22 mouse cellular contexts compared by ENCODE assay signal in genomic region chr6:127987374-127987773, GRCm38 (mm10).
DNase-seq lines count a peak whose midpoint lies in the region; ATAC-seq and TF ChIP-seq lines count a peak whose summit lies in the region.
"Had no signal": no experiment of that assay in that cellular context is flagged by ENCODE, and none has a peak within 500 bp of the region (broad histone marks: within the 10 kb centered on the region; RNA-seq: fewer than 3 reads in every experiment).

No protein-coding gene starts in this region.

- peak overlapping the region; percentile 96 for H3K27ac ChIP-seq in heart, embryonic 13.5 days (replicated peaks)
- no peak overlapping the region for H3K27ac ChIP-seq in intestine, postnatal 0 days (ENCODE audit: low read depth, low read length)
- H3K27ac ChIP-seq: forebrain, embryonic 12.5 days; hindbrain, embryonic 14.5 days; layer of hippocampus, adult 2 months; midbrain, embryonic 15.5 days had no signal

- H3K9ac ChIP-seq in heart, embryonic 13.5 days, result peak overlapping the region; percentile 73; the same call in 1 of the 2 replicates
- H3K9ac ChIP-seq in intestine, postnatal 0 days (ENCODE audit: low read depth, low read length), result no peak overlapping the region
- H3K9ac ChIP-seq: forebrain, embryonic 12.5 days; hindbrain, embryonic 14.5 days; midbrain, embryonic 15.5 days had no signal

- H3K27me3 ChIP-seq in heart, embryonic 13.5 days (replicated peaks), result no peaks in the 10 kb centered on the region
- H3K27me3 ChIP-seq in myocyte (ENCODE audit: control insufficient read depth, insufficient read depth, insufficient read length), result no peaks in the 10 kb centered on the region
- H3K27me3 ChIP-seq in intestine, postnatal 0 days (replicated peaks; ENCODE audit: control insufficient read depth, insufficient read depth, low read length), result no peaks in the 10 kb centered on the region
- H3K27me3 ChIP-seq: forebrain, embryonic 12.5 days; midbrain, embryonic 15.5 days had no signal

- H3K4me3 ChIP-seq in heart, embryonic 13.5 days, result no peak overlapping the region
- H3K4me3 ChIP-seq in myocyte, result no peak overlapping the region
- no peak overlapping the region for H3K4me3 ChIP-seq in intestine, postnatal 0 days (ENCODE audit: low read depth, low read length)
- H3K4me3 ChIP-seq: erythroblast, embryonic 14.5 days; forebrain, embryonic 12.5 days; layer of hippocampus, adult 2 months; midbrain, embryonic 15.5 days had no signal

- no peaks in the 10 kb centered on the region for H3K79me2 ChIP-seq in myocyte (ENCODE audit: control insufficient read depth, insufficient read depth)

- peak; percentile 32 for DNase-seq in adrenal gland, postnatal 10 days
- no peak for DNase-seq in adrenal gland, postnatal 4 days (ENCODE audit: low spot score in 2 of 2)
- DNase-seq in heart, adult 11 months, result peak; percentile 94
- DNase-seq in heart, postnatal 25 days (ENCODE audit: low spot score), result no peak
- DNase-seq in cerebellum, postnatal 4 days (ENCODE audit: low spot score in 2 of 2), result no peak
- DNase-seq: adrenal gland, postnatal 25 days; cerebellum, adult 11 months; cerebellum, adult 9-11 months; kidney, adult 9 months; kidney, postnatal 14 days; lung, postnatal 4 days; thymus, postnatal 14 days had no signal

- no peak overlapping the region for H3ac ChIP-seq in myocyte (ENCODE audit: control insufficient read depth, insufficient read length)

- H3K9me3 ChIP-seq in heart, embryonic 13.5 days, result no peaks in the 10 kb centered on the region
- no peaks in the 10 kb centered on the region for H3K9me3 ChIP-seq in intestine, postnatal 0 days (ENCODE audit: control insufficient read depth)
- H3K9me3 ChIP-seq: forebrain, embryonic 12.5 days; midbrain, embryonic 15.5 days had no signal

- WGBS in heart, embryonic 13.5 days, result 71% methylated on average over 14 of the region's 14 CpGs
- 89% methylated on average over 14 of the region's 14 CpGs for WGBS in intestine, postnatal 0 days

- H3K4me2 ChIP-seq in heart, embryonic 13.5 days, result no peak overlapping the region
- peak overlapping the region; percentile 30 for H3K4me2 ChIP-seq in myocyte (ENCODE audit: low read depth)
- no peak overlapping the region for H3K4me2 ChIP-seq in intestine, postnatal 0 days (replicated peaks; ENCODE audit: low read depth)
- H3K4me2 ChIP-seq: forebrain, embryonic 12.5 days; hindbrain, embryonic 14.5 days; midbrain, embryonic 15.5 days had no signal

- no peak for ATAC-seq in heart, embryonic 13.5 days (ENCODE audit: extremely low read depth, insufficient number of reproducible peaks, low FRiP score, low TSS enrichment)
- ATAC-seq in intestine, postnatal 0 days, result no peak
- ATAC-seq: activated CD4-positive, CD25-positive, alpha-beta regulatory T cell, adult 4 months; inflammation-experienced regulatory T-cells, adult 6 months; midbrain, embryonic 15.5 days had no signal

- intact Hi-C loops in heart, postnatal 25 days (cut with DNase I), result no loop called here

- TF ChIP-seq POLR2A in myocyte (IDR thresholded peaks at IDR 0.05; ENCODE audit: insufficient read length, low read depth), result no peak

- no peak for TF ChIP-seq CTCF in intestine, postnatal 0 days (IDR thresholded peaks at IDR 0.05; ENCODE audit: low read depth)

- H3K36me3 ChIP-seq in heart, embryonic 13.5 days, result peaks cover 4% of the 10 kb centered on the region; the same call in 1 of the 2 replicates
- H3K36me3 ChIP-seq in myocyte (ENCODE audit: control insufficient read depth, insufficient read depth), result no peaks in the 10 kb centered on the region
- H3K36me3 ChIP-seq in intestine, postnatal 0 days (ENCODE audit: control insufficient read depth, insufficient read depth), result no peaks in the 10 kb centered on the region; the same call in 1 of the 2 replicates
- H3K36me3 ChIP-seq: forebrain, embryonic 12.5 days; midbrain, embryonic 15.5 days had no signal

- H3K4me1 ChIP-seq in heart, embryonic 13.5 days, result peaks cover 89% of the 10 kb centered on the region
- 0 out of 2 replicates have a peak, but pooled peaks cover 4% of the 10 kb centered on the region for H3K4me1 ChIP-seq in intestine, postnatal 0 days (replicated peaks; ENCODE audit: control insufficient read depth, insufficient read depth, low read length)

TF ChIP-seq in myocyte, 11 proteins besides CTCF, POLR2A, EP300 and RAD21:
- peak in 1 of 3 experiments; percentile 68 for TF ChIP-seq MYOD1 (IDR thresholded peaks at IDR 0.05; ENCODE audit: control insufficient read depth in 1 of 3, insufficient read length in 2 of 3, low read depth in 2 of 3)
- TF ChIP-seq MYOG (IDR thresholded peaks at IDR 0.05; ENCODE audit: control insufficient read depth in 1 of 3, insufficient read depth in 1 of 3, insufficient read length in 2 of 3, low read depth in 2 of 3), result peak in 1 of 3 experiments; percentile 33
- TF ChIP-seq MAX (IDR thresholded peaks at IDR 0.05; ENCODE audit: low read depth), result no peak
- no peak for TF ChIP-seq SRF (IDR thresholded peaks at IDR 0.05; ENCODE audit: control insufficient read depth, insufficient read length, low read depth)
- no peak for TF ChIP-seq REST (IDR thresholded peaks at IDR 0.05; ENCODE audit: insufficient read depth, insufficient read length)
- no peak for TF ChIP-seq USF1 (IDR thresholded peaks at IDR 0.05; ENCODE audit: low read depth)

Comparison
In these comparisons a context has a peak if more than half of its experiments do, and no peak if none do; other contexts are left out.
1. DNase-seq: peak in adrenal gland, postnatal 10 days (single experiment) and heart, adult 11 months (single experiment); none in adrenal gland, postnatal 4 days (0 of 2), heart, postnatal 25 days (single experiment) and cerebellum, postnatal 4 days (0 of 2).